ENCODE assay signal across 23 mouse cellular contexts in genomic region chr14:58516543-58516942, GRCm38 (mm10).
A peak's percentile ranks its signal among the peaks of the same experiment; 100 is the strongest.
DNase-seq lines count a peak whose midpoint lies in the region; ATAC-seq and TF ChIP-seq lines count a peak whose summit lies in the region.
"Had no signal": no experiment of that assay in that cellular context is flagged by ENCODE, and none has a peak within 500 bp of the region (broad histone marks: within the 10 kb centered on the region; RNA-seq: fewer than 3 reads in every experiment).

No protein-coding gene starts in this region.

- no peak for TF ChIP-seq POLR2A in lung, adult 2 months (IDR thresholded peaks at IDR 0.05; ENCODE audit: borderline replicate concordance, extremely low read depth, low read depth, low read length)

- intact Hi-C loops in gastrocnemius, adult 2 months (cut with DNase I) = no loop called here

- peaks cover 6% of the 10 kb centered on the region for H3K27me3 ChIP-seq in kidney, embryonic 15.5 days
- H3K27me3 ChIP-seq: embryonic facial prominence, embryonic 13.5 days; hindbrain, embryonic 13.5 days had no signal

- no peaks in the 10 kb centered on the region for H3K9me3 ChIP-seq in kidney, embryonic 15.5 days (replicated peaks)
- H3K9me3 ChIP-seq: embryonic facial prominence, embryonic 13.5 days; forebrain, embryonic 12.5 days; heart, embryonic 10.5 days; hindbrain, embryonic 13.5 days had no signal

- peak; percentile 89 for ATAC-seq in kidney, embryonic 15.5 days (replicated peaks; ENCODE audit: low FRiP score)
- ATAC-seq: CD4-positive, CD25-positive, alpha-beta regulatory T cell, adult 4 months; forebrain, embryonic 16.5 days had no signal

- TF ChIP-seq CTCF in gastrocnemius, adult 2 months (IDR thresholded peaks at IDR 0.05) = no peak
- TF ChIP-seq CTCF in lung, adult 2 months (IDR thresholded peaks at IDR 0.05; ENCODE audit: insufficient read depth, low read length) = no peak

- no peak overlapping the region for H3K4me2 ChIP-seq in kidney, embryonic 15.5 days
- H3K4me2 ChIP-seq: embryonic facial prominence, embryonic 13.5 days; forebrain, embryonic 12.5 days; hindbrain, embryonic 13.5 days had no signal

- no peaks in the 10 kb centered on the region for H3K36me3 ChIP-seq in kidney, embryonic 15.5 days
- H3K36me3 ChIP-seq: embryonic facial prominence, embryonic 13.5 days; forebrain, embryonic 12.5 days; G1E; heart, embryonic 10.5 days; hindbrain, embryonic 13.5 days had no signal

- peaks cover 8% of the 10 kb centered on the region; the same call in 1 of the 2 replicates for H3K4me1 ChIP-seq in kidney, embryonic 15.5 days
- H3K4me1 ChIP-seq in brown adipose tissue, adult 24 weeks (ENCODE audit: control insufficient read depth, insufficient read depth, insufficient read length, low read length) = no peaks in the 10 kb centered on the region
- no peaks in the 10 kb centered on the region for H3K4me1 ChIP-seq in lung, adult 2 months (ENCODE audit: control insufficient read depth, insufficient read depth, low read length)
- H3K4me1 ChIP-seq: embryonic facial prominence, embryonic 13.5 days had no signal

- no peak overlapping the region for H3K9ac ChIP-seq in kidney, embryonic 15.5 days
- H3K9ac ChIP-seq: embryonic facial prominence, embryonic 13.5 days; forebrain, embryonic 12.5 days; hindbrain, embryonic 13.5 days had no signal

- H3K4me3 ChIP-seq in gastrocnemius, adult 2 months = no peak overlapping the region
- H3K4me3 ChIP-seq in kidney, embryonic 15.5 days (replicated peaks) = no peak overlapping the region
- H3K4me3 ChIP-seq in brown adipose tissue, adult 24 weeks (ENCODE audit: insufficient read depth, low read depth, low read length) = no peak overlapping the region
- H3K4me3 ChIP-seq in lung, adult 2 months (replicated peaks; ENCODE audit: extremely low read depth, low read depth, low read length) = no peak overlapping the region
- H3K4me3 ChIP-seq: embryonic facial prominence, embryonic 13.5 days; forebrain, embryonic 12.5 days; heart, embryonic 10.5 days; hindbrain, embryonic 13.5 days had no signal

- DNase-seq in gastrocnemius, adult 2 months = no peak
- no peak for DNase-seq in gastrocnemius, postnatal 4 days (ENCODE audit: low spot score in 2 of 2)
- DNase-seq in kidney, postnatal 10 days = no peak
- peak; percentile 37 for DNase-seq in embryo, embryonic 9.5 days (ENCODE audit: extremely low spot score)
- DNase-seq in right cerebral cortex, postnatal 36 days (ENCODE audit: low spot score in 2 of 2) = no peak
- DNase-seq in lung, adult 2 months = no peak
- DNase-seq: adrenal gland, adult 8-10 months; B cell, adult 2 months; cerebellum, adult 11-12 months; cerebellum, adult 9-10 months; cerebellum, postnatal 25 days; gastrocnemius, postnatal 14 days; heart, postnatal 10 days; heart, postnatal 4 days had no signal

- 20% methylated on average over 4 of the region's 4 CpGs for WGBS in kidney, embryonic 15.5 days
- 53% methylated on average over 4 of the region's 4 CpGs for WGBS in lung, adult 2 months

- peak overlapping the region; percentile 24; the same call in 1 of the 2 replicates for H3K27ac ChIP-seq in gastrocnemius, adult 2 months
- no peak overlapping the region for H3K27ac ChIP-seq in kidney, embryonic 15.5 days
- H3K27ac ChIP-seq in brown adipose tissue, adult 24 weeks (replicated peaks; ENCODE audit: low read depth, low read length) = peak overlapping the region; percentile 33; the same call in 1 of the 2 replicates
- H3K27ac ChIP-seq: embryonic facial prominence, embryonic 13.5 days; forebrain, embryonic 12.5 days; heart, embryonic 10.5 days; hindbrain, embryonic 13.5 days had no signal
